Mouse (Mus musculus): ENCODE results near the gene Coro2a.
A peak's percentile ranks its signal among the peaks of the same experiment; 100 is the strongest.
"Not testable (repeated sequence)": the region's sequence is repeated elsewhere in the genome, so short reads cannot be mapped to it uniquely, and the experiment has no call there.

Coro2a gene

DNA sequence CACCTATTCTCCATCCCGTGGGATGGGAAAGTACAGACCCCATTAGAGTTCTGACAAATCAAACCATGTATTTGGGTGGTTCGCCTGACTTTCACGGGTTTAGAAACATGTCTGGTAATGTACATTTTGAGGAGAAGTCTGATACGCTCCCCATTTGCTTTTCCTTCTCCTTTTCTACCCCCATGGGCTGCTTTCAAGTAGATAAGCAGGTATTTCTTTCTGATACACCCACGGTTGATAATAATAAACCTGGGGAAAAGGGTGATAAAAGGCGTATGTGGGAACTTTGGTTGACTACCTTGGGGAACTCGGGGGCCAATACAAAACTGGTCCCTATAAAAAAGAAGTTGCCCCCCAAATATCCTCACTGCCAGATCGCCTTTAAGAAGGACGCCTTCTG is 20.0 kb downstream of the Coro2a start:
- DNase-seq = not testable (repeated sequence)

DNA sequence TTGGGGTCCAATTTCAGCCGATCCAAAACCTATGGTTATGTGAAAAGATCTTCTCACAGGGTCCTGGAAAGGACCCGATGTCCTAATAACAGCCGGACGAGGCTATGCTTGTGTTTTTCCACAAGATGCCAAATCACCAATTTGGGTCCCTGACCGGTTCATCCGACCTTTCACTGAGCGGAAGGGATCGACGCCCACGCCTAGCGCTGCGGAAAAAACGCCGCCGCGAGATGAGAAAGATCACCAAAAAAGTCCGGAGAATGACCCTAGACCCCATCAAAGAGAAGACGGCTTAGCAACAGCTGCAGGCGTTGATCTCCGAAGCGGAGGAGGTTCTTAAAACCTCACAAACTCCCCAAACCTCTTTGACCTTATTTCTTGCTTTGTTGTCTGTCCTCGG is 20.4 kb downstream of the Coro2a start:
- DNase-seq = not testable (repeated sequence)

GRCm38 (mm10) chr4:46580799-46581243 is 21.2 kb downstream of the Coro2a start:
- DNase-seq = not testable (repeated sequence)

- not testable (repeated sequence) for DNase-seq
Observed at GRCm38 (mm10) chr4:46578796-46579346, 23.1 kb downstream of the Coro2a start.

- no peak for DNase-seq
Observed at GRCm38 (mm10) chr4:46578228-46578627, 23.8 kb downstream of the Coro2a start.

DNA sequence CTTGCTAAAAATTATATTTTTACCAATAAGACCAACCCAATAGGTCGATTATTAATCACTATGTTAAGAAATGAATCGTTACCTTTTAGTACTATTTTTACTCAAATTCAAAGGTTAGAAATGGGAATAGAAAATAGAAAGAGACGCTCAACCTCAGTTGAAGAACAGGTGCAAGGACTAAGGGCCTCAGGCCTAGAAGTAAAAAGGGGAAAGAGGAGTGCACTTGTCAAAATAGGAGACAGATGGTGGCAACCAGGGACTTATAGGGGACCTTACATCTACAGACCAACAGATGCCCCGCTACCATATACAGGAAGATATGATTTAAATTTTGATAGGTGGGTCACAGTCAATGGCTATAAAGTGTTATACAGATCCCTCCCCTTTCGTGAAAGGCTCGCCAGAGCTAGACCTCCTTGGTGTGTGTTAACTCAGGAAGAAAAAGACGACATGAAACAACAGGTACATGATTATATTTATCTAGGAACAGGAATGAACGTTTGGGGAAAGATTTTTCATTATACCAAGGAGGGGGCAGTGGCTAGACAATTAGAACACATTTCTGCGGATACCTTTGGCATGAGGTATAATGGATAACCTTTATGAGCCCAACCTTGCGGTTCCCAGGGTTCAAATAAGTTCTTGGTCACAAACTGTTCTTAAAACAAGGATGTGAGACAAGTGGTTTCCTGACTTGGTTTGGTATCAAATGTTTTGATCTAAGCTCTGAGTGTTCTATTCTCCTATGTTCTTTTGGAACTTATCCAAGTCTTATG is 26.3 kb downstream of the Coro2a start:
- DNase-seq = not testable (repeated sequence)

DNA sequence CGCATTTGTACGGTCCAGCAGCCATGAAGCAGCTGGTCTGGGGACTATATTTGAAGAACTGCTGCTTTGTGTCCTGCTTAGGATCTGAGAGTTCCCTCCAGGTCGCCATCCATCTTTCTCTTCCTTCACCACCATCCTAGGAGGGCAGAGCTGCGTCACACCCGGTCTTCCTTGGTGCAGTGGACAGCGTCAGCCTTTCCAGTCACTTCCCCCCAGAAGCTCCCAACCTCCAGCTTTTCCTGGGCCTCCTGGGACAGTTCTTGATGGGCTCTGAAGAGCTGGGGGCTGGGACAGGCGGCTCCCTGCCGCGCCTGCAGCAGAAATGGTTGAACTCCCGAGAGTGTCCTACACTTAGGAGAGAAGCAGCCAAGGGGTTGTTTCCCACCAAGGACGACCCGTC is 27.2 kb downstream of the Coro2a start:
- no peak for DNase-seq

DNA sequence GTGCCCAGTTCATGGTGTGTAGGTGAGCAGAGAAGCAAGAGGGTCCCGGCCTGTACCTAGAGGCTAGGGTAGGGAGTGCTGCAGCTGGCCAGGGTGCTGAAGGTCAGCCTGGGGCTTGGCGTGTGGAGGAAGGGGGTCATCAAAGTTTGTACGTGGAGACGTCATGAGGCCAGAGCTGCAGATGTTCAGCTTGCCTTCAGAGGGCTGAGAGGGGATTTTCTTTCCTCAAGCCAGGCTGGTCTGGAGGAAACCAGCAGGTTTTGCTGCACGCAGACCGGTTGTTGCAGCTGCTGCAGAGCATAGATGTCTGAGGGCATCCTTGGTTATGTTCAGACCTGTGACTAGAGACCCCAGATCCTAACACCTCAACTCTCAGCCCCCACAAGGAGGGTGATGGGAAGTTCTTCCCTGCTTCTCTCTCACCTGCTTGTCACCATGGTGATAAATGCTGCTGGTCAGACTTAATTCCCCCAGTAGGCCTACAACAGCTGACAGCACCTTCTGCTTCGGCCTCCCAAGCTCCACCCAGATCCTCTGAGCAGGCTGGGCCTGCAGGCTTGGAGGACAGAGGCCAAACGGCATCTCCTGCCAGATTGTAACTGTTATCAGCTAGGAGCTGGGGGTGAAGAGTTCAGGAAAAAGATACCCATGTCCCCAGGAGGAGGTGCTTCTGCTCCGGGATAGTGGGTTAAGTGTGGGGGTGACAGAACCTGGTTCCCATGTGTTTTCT is 27.8 kb downstream of the Coro2a start:
- peak; percentile 42 for DNase-seq

GRCm38 (mm10) chr4:46572616-46573015 is 29.4 kb downstream of the Coro2a start:
- no peak for DNase-seq

DNA sequence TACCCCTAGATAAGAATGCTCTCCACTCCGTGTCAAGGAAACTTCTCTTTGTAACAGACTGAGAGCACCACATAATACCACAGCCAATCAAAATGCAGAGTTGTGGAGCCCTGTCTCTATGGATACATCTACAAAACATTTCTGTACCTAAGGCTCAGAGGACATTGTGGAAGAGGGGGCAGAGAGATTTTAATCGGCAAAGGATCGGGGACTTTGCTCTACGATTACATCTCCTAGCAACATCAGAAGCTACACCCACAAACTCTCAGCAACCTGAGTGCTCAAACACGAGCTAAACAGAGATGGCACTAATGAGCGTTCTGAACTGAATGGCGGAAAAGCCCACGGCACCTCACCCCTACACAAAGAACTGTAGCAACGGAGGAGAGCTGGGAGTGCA is 30.3 kb downstream of the Coro2a start:
- DNase-seq = no peak

DNA sequence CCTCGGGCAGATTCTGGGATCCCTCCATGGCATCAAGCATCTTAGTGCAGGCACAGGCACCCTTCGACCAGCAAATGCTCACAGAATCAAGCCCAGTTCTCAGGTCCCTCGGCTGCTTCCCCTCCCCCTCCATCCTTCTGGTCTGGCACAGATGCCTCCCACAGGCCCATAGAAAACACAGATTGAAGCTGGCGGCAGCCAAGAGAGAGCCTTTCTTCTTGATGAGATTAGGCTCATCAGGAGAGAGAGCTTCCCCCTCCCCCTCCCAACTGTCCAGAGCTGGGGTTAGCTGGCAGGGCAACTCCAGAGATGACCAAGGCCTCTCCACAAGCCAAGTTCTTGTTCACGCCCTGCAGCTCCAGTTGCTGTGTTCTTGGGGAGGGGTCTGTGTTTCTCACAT is 32.3 kb downstream of the Coro2a start:
- DNase-seq = peak; percentile 87

- DNase-seq = no peak
Observed at GRCm38 (mm10) chr4:46568169-46568568, 33.8 kb downstream of the Coro2a start.

GRCm38 (mm10) chr4:46566931-46567671 is 34.9 kb downstream of the Coro2a start:
- DNase-seq = no peak

DNA sequence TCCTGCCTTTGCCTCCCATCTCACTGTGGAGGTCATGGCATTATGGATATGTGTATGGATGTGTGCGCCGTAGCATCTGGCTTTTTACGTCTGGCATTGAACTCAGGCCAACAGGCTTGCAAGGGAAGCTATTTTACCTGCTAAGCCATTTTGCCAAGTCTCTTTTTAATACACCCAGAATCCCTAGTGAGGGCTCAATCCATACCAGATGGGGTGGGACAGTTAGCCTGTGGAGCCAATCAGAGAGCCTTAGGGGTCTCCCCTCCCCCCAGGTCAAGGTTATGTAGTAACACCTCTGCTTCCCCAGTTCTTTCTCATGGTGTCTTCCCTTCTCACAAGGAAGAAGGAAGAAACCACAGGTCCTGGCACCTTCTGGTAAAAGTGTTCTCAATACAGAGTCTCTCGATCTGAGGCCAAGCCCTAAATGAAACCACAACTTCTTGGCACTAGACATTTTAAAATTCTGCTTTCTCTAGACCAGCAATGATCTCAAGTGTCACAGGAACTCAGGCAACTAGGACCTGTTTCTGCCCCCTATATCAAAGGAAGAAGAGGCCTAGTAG is 36.5 kb downstream of the Coro2a start:
- DNase-seq = no peak

DNA sequence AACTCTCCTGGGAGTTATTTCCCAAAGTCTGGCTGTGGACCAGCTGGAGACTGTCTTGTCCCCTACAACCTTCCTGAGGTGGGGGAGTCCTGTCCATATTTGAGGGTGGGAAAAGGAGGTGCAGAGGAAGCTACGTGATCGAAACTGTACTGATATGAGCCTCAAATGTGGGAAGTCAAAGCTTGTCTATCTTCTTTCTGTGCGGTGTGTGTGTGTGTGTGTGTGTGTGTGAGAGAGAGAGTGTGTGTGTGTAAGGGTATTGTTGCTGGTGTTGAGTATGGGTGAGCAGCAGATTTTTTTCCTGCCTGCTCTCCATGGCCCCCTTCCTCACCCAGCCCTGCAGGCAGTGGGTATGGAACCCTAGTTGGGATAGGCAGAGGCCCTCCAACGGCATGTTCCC is 37.8 kb downstream of the Coro2a start:
- no peak for DNase-seq

DNA sequence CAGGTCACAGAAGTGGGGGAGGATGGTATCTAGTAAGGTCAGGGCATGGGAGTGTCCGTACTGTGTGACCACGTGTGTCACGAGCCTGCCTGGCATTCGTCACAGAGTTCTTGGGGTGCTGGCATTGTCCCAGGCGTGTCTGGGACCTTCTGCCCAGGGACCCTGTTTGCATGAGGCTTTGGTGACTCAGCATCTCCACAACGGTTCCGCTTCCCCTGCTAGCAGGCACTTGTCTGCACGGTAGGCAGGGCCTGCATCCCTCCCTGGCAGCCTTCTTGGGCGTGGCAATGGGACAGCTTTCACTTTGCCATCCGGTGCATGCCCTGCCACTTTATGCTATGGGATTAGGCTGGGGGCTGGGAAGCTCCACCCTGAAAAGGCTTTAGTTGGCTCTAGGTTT is 38.2 kb downstream of the Coro2a start:
- DNase-seq = no peak

GRCm38 (mm10) chr4:46562841-46563240 is 39.2 kb downstream of the Coro2a start:
- no peak for DNase-seq

GRCm38 (mm10) chr4:46562037-46562436 is 40.0 kb downstream of the Coro2a start:
- DNase-seq = no peak

- DNase-seq = no peak
Observed at GRCm38 (mm10) chr4:46560069-46560705, 41.8 kb downstream of the Coro2a start.

DNA sequence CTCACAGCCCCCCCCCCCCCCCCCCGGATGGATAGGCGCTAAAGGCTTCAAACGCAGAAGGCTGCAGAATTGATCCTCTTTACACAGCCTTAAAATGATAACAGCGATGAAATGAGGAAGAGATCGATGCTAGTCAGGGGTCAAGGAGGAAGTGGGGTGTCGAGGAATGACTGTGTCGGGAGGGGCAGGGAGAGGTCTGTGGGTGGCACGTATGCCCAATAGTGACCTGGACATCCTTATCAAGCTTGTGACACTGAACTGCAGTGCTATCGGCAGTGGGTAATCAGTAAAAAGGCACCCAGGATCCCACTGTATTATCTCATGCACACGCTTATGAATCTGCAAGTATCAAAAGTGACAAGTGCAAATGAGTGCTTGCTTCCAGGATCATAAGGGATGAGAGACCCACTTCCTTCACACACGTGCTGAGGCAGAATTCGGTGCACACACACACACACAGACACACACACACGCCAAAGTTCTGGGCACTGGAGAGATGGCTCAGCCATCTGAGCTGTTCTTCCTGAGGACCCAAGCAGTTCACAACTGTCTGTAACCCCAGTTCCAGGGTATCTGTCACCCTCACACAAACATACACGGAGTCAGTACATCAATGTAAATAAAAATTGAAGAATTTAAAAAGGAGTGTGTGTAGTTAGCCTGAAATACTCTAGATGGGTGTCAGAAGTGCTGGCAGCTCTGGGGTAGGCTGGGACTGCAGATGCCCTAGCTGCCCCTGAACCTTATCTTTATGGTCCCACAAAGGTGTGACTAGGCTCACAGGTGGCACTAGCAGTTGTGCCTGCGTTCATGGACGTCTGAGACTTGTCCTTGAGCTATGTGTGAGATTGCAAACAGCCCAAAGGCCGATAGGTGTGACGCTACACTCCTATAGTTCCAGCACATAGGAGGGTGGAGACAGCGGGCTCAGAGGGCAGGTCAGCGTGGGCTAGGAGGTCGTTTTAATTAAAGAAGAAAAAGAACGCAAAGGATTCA is 43.0 kb downstream of the Coro2a start:
- no peak for DNase-seq

- DNase-seq = no peak
Observed at GRCm38 (mm10) chr4:46556933-46557332, 45.1 kb downstream of the Coro2a start.

Data from retina, postnatal 1 day (tissue).